Mouse (Mus musculus): ENCODE results near the gene Rnft1. TPM values are rescaled to one million over a fixed set of nuclear protein-coding genes. Genes with fewer than 3 reads are reported as not detected.

Gene Rnft1
- 8.7 and 10.5 TPM in 2 replicates for polyA plus RNA-seq (2012; rRNA removed)

DNA sequence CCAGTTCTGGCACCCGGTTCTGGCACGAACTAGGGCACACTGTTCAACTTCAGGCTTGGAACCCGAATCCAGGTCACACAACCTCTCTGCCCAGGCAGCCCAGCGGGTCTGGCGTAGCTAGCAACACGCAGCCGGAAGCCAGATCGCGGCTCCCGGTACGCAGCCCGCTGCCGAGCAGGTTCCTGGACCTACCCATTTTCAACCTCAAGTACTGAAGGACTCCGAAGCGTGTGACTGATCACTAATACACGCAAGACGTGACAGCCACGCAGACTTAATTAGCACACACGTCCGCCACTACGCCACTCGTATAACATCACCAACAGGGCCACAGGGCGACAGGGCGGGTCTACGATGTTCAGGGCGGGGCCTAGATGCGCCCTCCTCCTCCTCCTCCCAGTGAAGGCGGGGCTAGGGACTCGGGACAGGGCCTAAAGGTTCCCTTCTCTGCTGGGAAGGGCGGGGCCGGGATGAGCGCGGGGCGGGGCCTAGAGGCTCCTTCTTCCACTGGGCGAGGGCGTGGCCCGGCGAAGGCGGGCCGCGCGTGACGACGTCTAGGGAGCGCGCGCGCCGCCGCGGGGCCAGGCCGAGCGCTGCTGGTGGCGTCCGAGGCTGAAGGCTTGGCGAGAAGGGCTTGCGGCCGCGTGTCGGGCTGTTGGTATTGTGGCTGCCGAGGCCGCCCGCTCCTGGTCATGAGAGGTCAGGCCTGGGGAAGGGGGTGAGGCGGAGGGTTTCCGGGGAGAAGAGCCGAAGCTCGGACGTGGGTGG is at the start of gene Rnft1:
Gene Rnft1 (plus strand): TSS at position 557 of the 768 bp plus-strand sequence.

DNA sequence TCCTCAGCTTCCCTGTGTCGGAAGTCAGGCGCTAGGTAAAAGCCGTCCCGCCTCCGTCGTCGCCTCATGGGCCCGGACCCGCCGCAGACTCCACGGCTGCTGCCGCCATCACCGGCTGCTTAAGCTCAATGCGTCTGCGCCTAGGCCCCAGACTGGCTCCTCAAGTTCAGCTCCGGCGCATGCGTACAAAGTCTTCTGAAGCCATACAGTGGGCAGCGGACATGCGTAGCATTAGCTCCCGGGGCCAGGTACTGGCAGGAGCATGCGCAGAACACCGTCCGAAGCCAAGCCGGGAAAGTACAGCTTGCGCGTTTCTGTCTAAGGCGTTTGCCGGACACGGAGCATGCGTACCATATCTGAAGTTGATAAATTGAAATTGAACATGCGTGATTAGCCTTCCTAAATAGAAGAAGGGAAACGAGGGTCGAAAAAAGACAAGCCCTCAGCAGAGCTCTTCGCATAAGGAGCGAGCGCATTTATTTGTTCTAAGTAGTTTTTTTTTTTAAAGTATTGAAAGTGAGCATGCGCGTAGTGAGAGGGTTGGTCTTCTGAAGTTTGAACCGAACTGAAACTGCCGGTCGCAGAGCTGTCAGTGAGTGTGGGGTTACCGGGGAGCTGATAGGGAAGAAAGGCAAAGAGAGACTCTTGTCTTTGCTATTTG is 60.3 kb downstream of the Rnft1 start, which contains the start of the genes Rps6kb1 and Tubd1:
Gene Rps6kb1 (minus strand): TSS at position 167 of the 661 bp plus-strand sequence.
Gene Tubd1 (plus strand): TSS at position 353 of the 661 bp plus-strand sequence.

Other genes starting within 250 kb of the Rnft1 start
- 28.7 and 29.1 TPM in 2 replicates for gene Ints2, start 227.1 kb upstream of the Rnft1 start, polyA plus RNA-seq (2012; rRNA removed)
- gene Med13, start 127.1 kb upstream of the Rnft1 start, polyA plus RNA-seq (2012; rRNA removed): 21.5 and 22.1 TPM in 2 replicates
- 29.0 and 30.8 TPM in 2 replicates for gene Rps6kb1, start 60.1 kb downstream of the Rnft1 start, polyA plus RNA-seq (2012; rRNA removed)
- 6.3 and 6.7 TPM in 2 replicates for gene Tubd1, start 60.3 kb downstream of the Rnft1 start, polyA plus RNA-seq (2012; rRNA removed)
- 62.1 and 69.4 TPM in 2 replicates for gene Vmp1, start 199.2 kb downstream of the Rnft1 start, polyA plus RNA-seq (2012; rRNA removed)
- 20.0 and 21.5 TPM in 2 replicates for gene Ptrh2, start 199.3 kb downstream of the Rnft1 start, polyA plus RNA-seq (2012; rRNA removed)